Mouse (Mus musculus): ENCODE measurements around the gene Zfp451. TPM values are rescaled to one million over a fixed set of nuclear protein-coding genes. Genes with fewer than 3 reads are reported as not detected.
"Not testable (repeated sequence)": the region's sequence is repeated elsewhere in the genome, so short reads cannot be mapped to it uniquely, and the experiment has no call there.

Zfp451 gene
- polyA plus RNA-seq, 1 experiment from 2014 or later, result 23.8 TPM

- Histone ChIP-seq H3K9ac (no peak overlapping the region), H3K4me1 (peaks cover 20% of the 10 kb centered on the region), H3K36me3 (0 out of 2 replicates have a peak, but pooled peaks cover 2% of the 10 kb centered on the region), H3K9me3 (no peaks in the 10 kb centered on the region), H3K4me2 (peak overlapping the region; percentile 89), H3K4me3 (peak overlapping the region; percentile 69), H3K27me3 (no peaks in the 10 kb centered on the region), H3K27ac (no peak overlapping the region)
- WGBS, result 17% methylated on average over 18 of the region's 18 CpGs
- no peak for ATAC-seq (ENCODE audit: borderline replicate concordance, extremely low read depth, low FRiP score, low TSS enrichment)
Measured at GRCm38 (mm10) chr1:33756258-33757032, 58.0 kb downstream of the Zfp451 start.

- Histone ChIP-seq H3K27ac (no peak overlapping the region), H3K9ac (no peak overlapping the region), H3K9me3 (no peaks in the 10 kb centered on the region), H3K4me2 (peak overlapping the region; percentile 89), H3K36me3 (no peaks in the 10 kb centered on the region), H3K4me1 (peaks cover 20% of the 10 kb centered on the region), H3K27me3 (no peaks in the 10 kb centered on the region), H3K4me3 (no peak overlapping the region)
- WGBS, result 75% methylated on average over 7 of the region's 7 CpGs
- ATAC-seq (ENCODE audit: borderline replicate concordance, extremely low read depth, low FRiP score, low TSS enrichment), result no peak
Measured at GRCm38 (mm10) chr1:33755799-33756198, 58.6 kb downstream of the Zfp451 start.

- H3K4me2 ChIP-seq, result no peak overlapping the region
- H3K9me3 ChIP-seq, result no peaks in the 10 kb centered on the region
- WGBS, result 75% methylated on average over 21 of the region's 21 CpGs
- H3K4me1 ChIP-seq, result peaks cover 20% of the 10 kb centered on the region
- no peak for ATAC-seq (ENCODE audit: borderline replicate concordance, extremely low read depth, low FRiP score, low TSS enrichment)
- H3K27ac ChIP-seq, result no peak overlapping the region
- H3K27me3 ChIP-seq, result no peaks in the 10 kb centered on the region
- H3K4me3 ChIP-seq, result no peak overlapping the region
- no peak overlapping the region for H3K9ac ChIP-seq
- no peaks in the 10 kb centered on the region for H3K36me3 ChIP-seq
Measured at GRCm38 (mm10) chr1:33754965-33755735, 59.2 kb downstream of the Zfp451 start.

GRCm38 (mm10) chr1:33754089-33754488 is 60.3 kb downstream of the Zfp451 start:
- H3K4me3 ChIP-seq, result no peak overlapping the region
- no peak overlapping the region for H3K27ac ChIP-seq
- no peaks in the 10 kb centered on the region for H3K36me3 ChIP-seq
- H3K9ac ChIP-seq, result no peak overlapping the region
- H3K4me1 ChIP-seq, result peaks cover 20% of the 10 kb centered on the region
- no peak for ATAC-seq (ENCODE audit: borderline replicate concordance, extremely low read depth, low FRiP score, low TSS enrichment)
- no peaks in the 10 kb centered on the region for H3K27me3 ChIP-seq
- H3K9me3 ChIP-seq, result no peaks in the 10 kb centered on the region
- 89% methylated on average over 17 of the region's 17 CpGs for WGBS
- no peak overlapping the region for H3K4me2 ChIP-seq

GRCm38 (mm10) chr1:33751283-33751682 is 63.1 kb downstream of the Zfp451 start:
- H3K4me2 ChIP-seq, result no peak overlapping the region

GRCm38 (mm10) chr1:33749709-33750108 is 64.7 kb downstream of the Zfp451 start:
- not testable (repeated sequence) for H3K36me3 ChIP-seq; H3K4me3 ChIP-seq; H3K9ac ChIP-seq; ATAC-seq (ENCODE audit: borderline replicate concordance, extremely low read depth, low FRiP score, low TSS enrichment); H3K4me1 ChIP-seq; H3K27me3 ChIP-seq; H3K4me2 ChIP-seq; H3K27ac ChIP-seq; H3K9me3 ChIP-seq
- WGBS, result 86% methylated on average over 4 of the region's 4 CpGs

More at GRCm38 (mm10) chr1:33751283-33751682, 63.1 kb downstream of the Zfp451 start:
- no peaks in the 10 kb centered on the region for H3K27me3 ChIP-seq
- no peak overlapping the region for H3K27ac ChIP-seq
- no peak overlapping the region for H3K4me3 ChIP-seq
- H3K9ac ChIP-seq, result no peak overlapping the region
- H3K4me1 ChIP-seq, result peaks cover 14% of the 10 kb centered on the region; the same call in 1 of the 2 replicates
- H3K36me3 ChIP-seq, result 0 out of 2 replicates have a peak, but pooled peaks cover 1% of the 10 kb centered on the region
- 92% methylated on average over 10 of the region's 10 CpGs for WGBS
- H3K9me3 ChIP-seq, result no peaks in the 10 kb centered on the region
- no peak for ATAC-seq (ENCODE audit: borderline replicate concordance, extremely low read depth, low FRiP score, low TSS enrichment)

GRCm38 (mm10) chr1:33749109-33749508 is 65.3 kb downstream of the Zfp451 start:
- Histone ChIP-seq H3K36me3 (peaks cover 8% of the 10 kb centered on the region; the same call in 1 of the 2 replicates), H3K27me3 (no peaks in the 10 kb centered on the region), H3K27ac (no peak overlapping the region), H3K4me1 (no peaks in the 10 kb centered on the region), H3K9me3 (no peaks in the 10 kb centered on the region), H3K4me3 (no peak overlapping the region), H3K4me2 (no peak overlapping the region), H3K9ac (no peak overlapping the region)
- whole genome bisulfite sequencing, result 93% methylated on average over 11 of the region's 11 CpGs
- no peak for ATAC-seq (ENCODE audit: borderline replicate concordance, extremely low read depth, low FRiP score, low TSS enrichment)

GRCm38 (mm10) chr1:33745901-33746300 is 68.5 kb downstream of the Zfp451 start:
- H3K4me1 ChIP-seq, result no peaks in the 10 kb centered on the region
- no peak overlapping the region for H3K9ac ChIP-seq
- no peaks in the 10 kb centered on the region for H3K9me3 ChIP-seq
- peaks cover 10% of the 10 kb centered on the region; the same call in 1 of the 2 replicates for H3K36me3 ChIP-seq
- ATAC-seq (ENCODE audit: borderline replicate concordance, extremely low read depth, low FRiP score, low TSS enrichment), result no peak
- no peak overlapping the region for H3K4me3 ChIP-seq
- no peaks in the 10 kb centered on the region for H3K27me3 ChIP-seq
- WGBS, result 90% methylated on average over 4 of the region's 4 CpGs
- no peak overlapping the region for H3K27ac ChIP-seq
- no peak overlapping the region for H3K4me2 ChIP-seq

- H3K4me1 ChIP-seq; H3K4me3 ChIP-seq; ATAC-seq (ENCODE audit: borderline replicate concordance, extremely low read depth, low FRiP score, low TSS enrichment); H3K27me3 ChIP-seq; H3K9ac ChIP-seq; H3K27ac ChIP-seq; H3K4me2 ChIP-seq; H3K9me3 ChIP-seq: not testable (repeated sequence)
- H3K36me3 ChIP-seq, result peaks cover 16% of the 10 kb centered on the region
- WGBS, result 92% methylated on average over 9 of the region's 9 CpGs
Measured at GRCm38 (mm10) chr1:33744815-33745214, 69.6 kb downstream of the Zfp451 start.

GRCm38 (mm10) chr1:33742903-33743302 is 71.5 kb downstream of the Zfp451 start:
- H3K4me2 ChIP-seq, result no peak overlapping the region
- WGBS, result 22% methylated on average over 8 of the region's 8 CpGs
- peaks cover 27% of the 10 kb centered on the region for H3K36me3 ChIP-seq
- no peak overlapping the region for H3K4me3 ChIP-seq
- no peak for ATAC-seq (ENCODE audit: borderline replicate concordance, extremely low read depth, low FRiP score, low TSS enrichment)
- H3K4me1 ChIP-seq, result no peaks in the 10 kb centered on the region
- no peak overlapping the region for H3K9ac ChIP-seq
- no peaks in the 10 kb centered on the region for H3K27me3 ChIP-seq
- H3K9me3 ChIP-seq, result no peaks in the 10 kb centered on the region
- H3K27ac ChIP-seq, result no peak overlapping the region

- WGBS, result 30% methylated on average over 12 of the region's 12 CpGs
- no peak overlapping the region for H3K9ac ChIP-seq
- no peak overlapping the region for H3K4me3 ChIP-seq
- H3K4me1 ChIP-seq, result no peaks in the 10 kb centered on the region
- peaks cover 29% of the 10 kb centered on the region for H3K36me3 ChIP-seq
- no peak overlapping the region for H3K27ac ChIP-seq
- H3K4me2 ChIP-seq, result no peak overlapping the region
- H3K27me3 ChIP-seq, result no peaks in the 10 kb centered on the region
- ATAC-seq (ENCODE audit: borderline replicate concordance, extremely low read depth, low FRiP score, low TSS enrichment), result peak; percentile 29; the same call in 1 of the 2 replicates
- no peaks in the 10 kb centered on the region for H3K9me3 ChIP-seq
Measured at GRCm38 (mm10) chr1:33739302-33739701, 75.1 kb downstream of the Zfp451 start.

- no peak for ATAC-seq (ENCODE audit: borderline replicate concordance, extremely low read depth, low FRiP score, low TSS enrichment)
- Histone ChIP-seq H3K36me3 (peaks cover 29% of the 10 kb centered on the region), H3K4me1 (no peaks in the 10 kb centered on the region), H3K4me3 (no peak overlapping the region), H3K4me2 (no peak overlapping the region), H3K9me3 (no peaks in the 10 kb centered on the region), H3K27ac (no peak overlapping the region), H3K27me3 (no peaks in the 10 kb centered on the region), H3K9ac (no peak overlapping the region)
- WGBS, result 83% methylated on average over 11 of the region's 11 CpGs
Measured at GRCm38 (mm10) chr1:33738681-33739278, 75.6 kb downstream of the Zfp451 start.
